Mouse (Mus musculus) right cerebral cortex, postnatal 4 days (tissue): ENCODE results near the gene Hoxa11.

Source experiments
- DNase-seq: peaks from one replicate; pipeline ENCODE4 v3.0.0-alpha.2; 2022

The Hoxa11 gene

GRCm38 (mm10) chr6:52246916-52247315, 1.3 kb upstream of the Hoxa11 start:
- no peak for DNase-seq

DNA sequence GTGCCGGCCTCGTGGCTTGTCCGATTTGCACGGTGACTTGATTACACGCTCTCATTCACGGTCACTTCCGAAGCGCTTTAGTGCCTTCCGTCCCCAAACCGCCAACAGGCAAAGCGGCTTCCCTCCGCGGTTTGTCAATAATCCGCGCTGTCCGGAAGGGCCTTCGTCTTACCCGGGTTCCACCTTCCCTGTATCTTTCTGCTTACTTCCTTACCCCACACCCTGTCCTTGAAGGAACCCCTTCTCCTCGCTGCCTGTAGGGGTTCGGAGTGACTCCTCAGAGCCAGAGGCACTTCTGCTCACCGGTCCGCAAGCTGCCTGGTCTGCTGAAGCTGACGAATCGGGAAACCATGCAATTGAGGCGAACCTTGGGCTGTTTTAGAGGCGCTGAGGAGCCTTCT, 793 bp upstream of the Hoxa11 start:
- no peak for DNase-seq

DNA sequence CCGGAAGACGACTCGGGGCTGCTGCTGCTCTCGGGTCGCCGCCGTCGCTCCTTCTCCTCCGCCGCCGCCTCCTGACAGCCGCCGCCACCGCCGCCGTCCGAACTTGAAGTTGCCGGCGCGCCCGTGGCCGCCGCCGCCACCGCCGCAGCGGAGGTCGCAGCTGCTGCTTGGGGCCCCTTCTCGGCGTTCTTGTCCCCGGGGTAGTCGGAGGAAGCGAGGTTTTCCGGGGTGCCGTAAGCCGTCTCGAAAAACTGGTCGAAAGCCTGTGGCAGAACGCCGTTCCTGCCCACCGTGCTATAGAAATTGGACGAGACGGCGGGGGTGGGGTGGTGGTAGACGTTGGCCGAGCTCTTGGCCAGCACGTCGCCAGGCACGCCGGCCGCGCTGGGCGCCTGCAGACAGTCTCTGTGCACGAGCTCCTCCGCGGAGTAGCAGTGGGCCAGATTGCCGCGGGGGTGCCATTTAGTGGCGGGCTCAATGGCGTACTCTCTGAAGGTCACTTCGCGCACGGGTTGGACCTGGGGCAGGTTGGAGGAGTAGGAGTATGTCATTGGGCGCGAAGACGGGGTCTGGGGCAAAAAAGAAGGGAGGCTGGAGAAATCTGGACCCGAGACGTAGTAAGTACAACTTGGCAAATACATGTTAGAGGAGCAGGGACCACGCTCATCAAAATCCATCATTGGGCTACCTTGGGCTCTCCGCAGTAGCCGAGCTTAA, 412 bp downstream of the Hoxa11 start:
- DNase-seq, result no peak

DNA sequence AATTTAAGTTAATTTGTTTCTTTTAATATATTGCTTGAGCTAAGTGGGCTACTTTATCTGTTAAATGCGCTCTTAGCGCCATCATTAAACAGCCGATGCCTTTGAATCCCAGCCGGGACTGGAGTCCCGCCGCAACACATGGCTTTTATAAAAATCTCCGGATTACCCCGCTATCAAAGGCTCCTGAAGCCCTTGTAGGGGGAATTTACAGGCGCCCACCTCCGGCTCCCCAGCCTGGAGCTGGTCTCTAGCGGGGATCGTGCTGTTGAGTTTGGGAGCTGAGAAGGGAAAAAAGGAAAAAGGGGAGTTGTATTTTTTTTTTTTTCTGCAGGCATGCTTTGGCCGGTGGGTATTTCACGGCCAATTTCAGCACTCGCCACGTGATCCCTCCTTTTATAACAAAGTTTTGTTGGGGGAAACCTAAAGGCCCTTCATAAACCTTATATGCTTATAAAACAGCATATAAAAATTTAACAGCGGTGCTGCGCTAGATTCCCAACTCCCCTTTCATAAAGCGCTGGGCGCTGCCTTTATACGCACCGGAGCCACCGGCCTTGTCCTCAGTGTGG, 1.1 kb downstream of the Hoxa11 start:
- no peak for DNase-seq

DNA sequence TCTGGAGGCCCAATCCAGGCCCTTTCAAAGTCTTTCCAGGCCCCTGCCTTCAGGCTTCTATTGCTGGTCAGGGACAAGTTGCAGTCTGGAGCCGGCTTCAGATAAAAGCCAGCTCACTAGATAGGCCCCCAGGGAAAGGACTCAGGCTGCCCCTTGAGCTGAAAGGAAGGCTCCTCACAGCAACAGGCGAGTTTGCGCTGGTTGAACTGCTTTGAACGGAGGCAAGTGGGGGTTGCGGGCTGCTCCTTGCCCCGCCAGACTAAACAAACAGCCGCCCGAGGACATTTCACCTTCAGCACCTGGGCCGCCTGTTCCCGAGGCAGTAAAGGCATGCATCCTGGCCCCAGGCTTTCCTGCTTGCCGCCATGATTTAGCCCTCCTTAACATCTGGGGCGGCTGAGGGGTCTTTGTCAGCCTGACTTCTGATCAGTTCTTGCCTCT, 1.9 kb downstream of the Hoxa11 start:
- no peak for DNase-seq

DNA sequence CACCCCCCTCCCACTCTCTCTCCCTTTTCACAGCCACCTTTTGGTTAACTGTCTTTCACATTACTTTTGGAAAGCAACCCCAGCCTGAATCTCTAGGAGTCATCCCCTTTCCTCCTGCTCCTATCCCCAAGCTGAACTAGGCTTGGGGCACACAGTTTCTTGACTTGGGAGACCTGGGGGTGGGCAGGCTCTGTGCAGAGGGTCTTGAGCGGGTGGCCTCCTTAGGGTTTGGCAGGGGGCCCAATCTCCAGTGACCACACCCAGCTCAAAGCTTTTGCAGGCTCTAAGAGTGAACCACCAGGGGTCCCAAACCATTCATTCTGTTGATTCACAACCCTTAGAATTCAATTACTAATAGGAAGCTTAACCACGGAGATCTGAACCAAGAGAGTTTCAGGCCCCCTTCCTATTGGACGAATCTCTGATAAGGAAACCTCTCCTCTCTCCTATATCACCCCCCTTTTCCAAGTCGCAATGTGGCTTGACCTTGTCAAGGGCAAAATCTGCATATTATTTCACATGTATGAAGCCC, 2.7 kb downstream of the Hoxa11 start:
- no peak for DNase-seq

DNA sequence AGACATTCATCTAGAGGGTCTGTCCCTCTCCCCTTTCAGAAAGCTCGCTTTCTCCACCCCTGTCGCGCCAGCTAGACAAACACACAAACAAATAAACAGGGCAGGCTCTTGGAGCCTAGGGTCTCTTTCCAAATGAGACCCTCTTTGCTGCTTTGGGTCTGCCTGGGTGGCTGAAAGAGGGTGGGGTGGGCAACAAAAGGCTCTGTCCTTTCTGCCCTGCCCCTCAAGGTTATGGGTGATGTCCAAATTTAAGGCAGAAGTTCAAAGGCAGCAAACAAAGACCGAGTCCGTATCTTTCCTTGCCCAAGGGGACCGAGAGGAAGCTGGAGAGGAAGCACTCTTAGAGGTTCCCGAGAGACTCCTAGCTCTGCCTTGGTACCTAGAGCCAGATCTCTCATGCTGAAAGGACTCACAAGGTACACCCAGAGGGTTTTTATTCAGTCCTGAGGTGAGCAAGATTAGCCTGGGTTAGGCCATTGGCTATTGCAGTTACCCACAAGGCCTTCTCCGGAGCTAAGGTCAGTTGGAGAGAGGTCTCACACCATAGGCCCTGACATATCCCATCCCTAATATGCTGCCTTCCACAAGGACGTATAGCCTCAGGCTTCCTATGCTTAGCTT, 4.5 kb downstream of the Hoxa11 start:
- no peak for DNase-seq

DNA sequence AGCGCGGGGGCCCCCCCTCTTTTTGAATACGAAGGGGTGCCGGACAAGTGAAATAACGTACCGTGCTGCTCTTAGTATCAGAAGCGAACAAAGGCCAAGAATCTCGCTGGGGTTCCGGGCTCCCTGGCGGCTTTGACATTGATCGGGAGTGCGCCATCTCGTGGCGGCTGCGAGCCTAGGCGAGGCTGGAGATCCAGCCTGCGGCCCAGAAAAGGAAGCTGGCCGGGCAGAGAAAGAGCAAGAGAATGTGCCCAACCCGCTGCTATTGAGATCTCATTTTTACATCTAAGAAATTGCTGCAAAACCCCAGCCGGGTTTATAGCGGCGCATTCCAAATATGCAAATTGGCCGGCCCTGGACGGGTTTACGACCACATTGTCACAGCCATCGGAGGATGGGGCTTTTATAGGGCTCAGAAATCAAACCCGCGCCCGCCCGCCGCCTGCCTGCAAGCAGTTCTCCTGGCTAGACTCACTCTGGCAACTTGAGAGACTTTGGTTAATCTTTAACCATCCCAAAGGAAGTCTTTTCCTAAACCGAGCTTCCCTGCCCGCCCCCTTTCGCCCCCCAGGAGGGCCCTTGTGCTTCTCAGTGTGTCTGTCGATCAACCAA, 5.1 kb downstream of the Hoxa11 start, which contains the start of gene Hoxa10:
Gene Hoxa10, minus strand, starts transcription at position 466 of the 612 bp plus-strand sequence.
- peak; percentile 70 for DNase-seq

DNA sequence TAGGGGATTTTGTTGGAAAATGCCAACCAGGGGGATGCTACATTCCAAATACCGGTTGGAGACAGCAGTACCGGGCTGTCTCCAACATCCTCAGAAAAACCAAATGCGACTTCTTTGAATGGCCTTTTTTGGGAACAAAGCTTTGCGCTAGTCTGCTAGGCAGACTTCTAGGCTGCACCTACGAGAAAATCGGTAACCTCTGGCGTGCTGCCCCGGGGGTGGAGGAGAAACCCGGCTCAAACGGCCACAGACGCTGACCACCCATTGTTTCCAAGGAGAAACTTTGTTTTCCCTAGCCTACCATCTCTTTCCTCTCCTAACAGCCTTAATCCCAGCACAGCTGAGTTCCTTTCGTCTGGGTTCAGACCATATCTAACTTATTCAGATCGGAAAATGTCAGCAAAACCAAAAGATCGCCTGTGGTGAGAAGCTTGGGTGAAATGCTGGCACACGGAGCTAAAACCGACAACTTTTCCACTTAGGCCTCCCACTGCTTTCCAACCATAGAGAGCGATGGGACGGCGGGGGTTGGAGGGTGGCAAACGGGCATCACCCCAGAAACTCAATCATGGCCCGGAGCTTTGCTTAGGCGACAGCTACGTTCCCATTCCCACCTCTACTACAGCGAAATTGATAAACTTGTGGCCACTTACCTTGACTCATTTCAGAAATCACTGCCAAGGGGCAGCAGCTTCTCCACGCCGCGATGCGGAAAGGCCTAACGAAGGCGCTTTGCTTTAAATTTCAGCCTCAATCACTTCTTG, 5.8 kb downstream of the Hoxa11 start:
- no peak for DNase-seq

DNA sequence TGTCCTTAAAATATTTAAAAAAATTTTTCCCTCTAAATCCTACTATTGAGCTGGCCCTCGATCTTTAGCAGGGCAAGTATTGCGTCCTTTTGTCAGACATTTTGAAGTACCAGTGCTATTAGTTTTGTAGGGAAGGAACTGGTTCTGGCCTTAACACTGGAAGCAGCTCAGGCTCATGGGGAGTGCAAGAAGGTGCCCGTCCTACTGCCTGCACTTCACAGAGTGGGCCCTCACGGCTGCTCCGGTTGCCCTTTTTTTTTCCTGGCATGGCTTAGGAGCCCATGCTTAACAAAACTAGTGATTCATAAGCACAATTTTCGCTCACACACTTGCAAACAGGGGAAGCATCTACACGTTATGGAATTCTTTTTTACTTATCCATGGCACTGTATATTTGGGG, 6.6 kb downstream of the Hoxa11 start:
- DNase-seq, result no peak

DNA sequence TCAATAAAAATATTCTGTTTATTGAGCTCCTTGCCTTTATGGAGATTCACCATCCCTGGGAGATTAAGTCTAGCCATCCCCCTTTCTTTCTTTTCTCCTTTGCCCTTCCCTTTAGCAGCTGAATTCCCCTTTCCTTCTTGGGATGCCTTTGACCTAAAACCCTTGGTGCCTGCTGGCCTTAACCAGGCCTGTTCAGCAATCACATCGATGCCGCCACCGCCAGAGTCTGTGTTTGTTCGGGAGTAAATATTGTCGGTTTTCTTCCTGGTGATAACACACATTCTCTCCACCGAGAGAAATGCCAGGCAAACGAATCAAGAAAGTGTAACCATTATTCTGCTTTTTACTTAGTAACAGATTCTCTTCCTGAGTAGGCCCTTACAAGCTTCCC, 7.5 kb downstream of the Hoxa11 start:
- DNase-seq, result no peak

DNA sequence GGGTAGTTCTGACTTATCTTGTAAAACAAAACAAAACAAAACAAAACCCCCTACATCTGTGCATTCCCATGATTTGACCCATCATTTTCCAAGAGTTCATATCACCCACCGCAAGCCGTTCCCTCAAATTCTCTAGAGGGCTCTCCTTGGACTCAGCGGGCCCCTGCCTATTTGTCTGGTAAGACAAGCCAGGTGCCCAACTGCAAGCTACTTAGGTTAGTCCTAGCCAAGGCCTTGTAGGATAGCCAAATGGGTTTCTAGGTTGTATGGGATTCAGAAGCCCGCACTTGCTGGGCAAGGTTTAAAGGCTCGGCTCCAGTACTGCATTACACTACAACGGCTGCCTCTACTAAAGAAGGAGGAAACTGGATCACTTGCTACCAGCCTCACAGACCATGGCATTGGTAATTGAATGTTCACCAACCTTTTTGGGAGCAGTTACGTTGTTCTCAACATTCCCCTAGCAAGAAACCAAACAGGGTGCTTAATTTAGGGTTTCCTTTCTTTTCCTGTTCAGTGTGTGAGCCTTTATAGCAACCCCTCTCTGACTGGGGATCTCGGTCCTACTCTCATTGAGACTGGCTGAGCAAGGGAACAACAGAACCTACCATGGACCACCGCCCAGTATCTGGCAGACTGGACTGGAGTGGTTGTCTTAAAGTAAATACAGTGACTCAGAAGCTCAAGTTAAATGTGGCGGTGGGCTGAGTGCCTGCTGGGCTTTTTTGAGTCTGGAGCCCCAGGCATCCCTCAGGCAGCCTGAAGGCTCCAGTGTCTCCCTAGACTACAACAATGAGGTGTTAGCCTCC, 8.1 kb downstream of the Hoxa11 start:
- no peak for DNase-seq

GRCm38 (mm10) chr6:52236806-52237205, 8.8 kb downstream of the Hoxa11 start:
- DNase-seq, result no peak

GRCm38 (mm10) chr6:52235866-52236265, 9.7 kb downstream of the Hoxa11 start:
- no peak for DNase-seq

DNA sequence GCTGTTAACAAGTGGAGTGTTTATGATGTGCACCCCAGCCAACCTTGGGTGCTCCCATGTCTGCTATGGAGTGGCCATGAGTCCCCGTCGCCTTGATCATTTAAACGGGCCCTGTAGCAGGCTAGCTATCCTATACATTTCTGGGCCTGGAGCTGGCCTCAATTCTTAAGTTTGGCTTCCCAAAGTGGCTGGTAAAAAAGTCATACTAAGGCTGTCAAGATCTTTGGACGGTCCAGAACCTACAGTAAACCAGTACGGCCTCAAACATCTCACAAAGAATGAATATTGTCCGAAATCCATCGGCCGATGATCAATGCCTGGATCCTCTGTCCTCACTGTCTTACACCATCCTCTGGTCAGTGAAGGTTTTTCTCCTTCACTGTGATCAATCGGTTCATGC, 10.3 kb downstream of the Hoxa11 start:
- DNase-seq, result no peak

- DNase-seq, result no peak
These were observed 11.0 kb downstream of the Hoxa11 start for GRCm38 (mm10) chr6:52234428-52235140.

DNA sequence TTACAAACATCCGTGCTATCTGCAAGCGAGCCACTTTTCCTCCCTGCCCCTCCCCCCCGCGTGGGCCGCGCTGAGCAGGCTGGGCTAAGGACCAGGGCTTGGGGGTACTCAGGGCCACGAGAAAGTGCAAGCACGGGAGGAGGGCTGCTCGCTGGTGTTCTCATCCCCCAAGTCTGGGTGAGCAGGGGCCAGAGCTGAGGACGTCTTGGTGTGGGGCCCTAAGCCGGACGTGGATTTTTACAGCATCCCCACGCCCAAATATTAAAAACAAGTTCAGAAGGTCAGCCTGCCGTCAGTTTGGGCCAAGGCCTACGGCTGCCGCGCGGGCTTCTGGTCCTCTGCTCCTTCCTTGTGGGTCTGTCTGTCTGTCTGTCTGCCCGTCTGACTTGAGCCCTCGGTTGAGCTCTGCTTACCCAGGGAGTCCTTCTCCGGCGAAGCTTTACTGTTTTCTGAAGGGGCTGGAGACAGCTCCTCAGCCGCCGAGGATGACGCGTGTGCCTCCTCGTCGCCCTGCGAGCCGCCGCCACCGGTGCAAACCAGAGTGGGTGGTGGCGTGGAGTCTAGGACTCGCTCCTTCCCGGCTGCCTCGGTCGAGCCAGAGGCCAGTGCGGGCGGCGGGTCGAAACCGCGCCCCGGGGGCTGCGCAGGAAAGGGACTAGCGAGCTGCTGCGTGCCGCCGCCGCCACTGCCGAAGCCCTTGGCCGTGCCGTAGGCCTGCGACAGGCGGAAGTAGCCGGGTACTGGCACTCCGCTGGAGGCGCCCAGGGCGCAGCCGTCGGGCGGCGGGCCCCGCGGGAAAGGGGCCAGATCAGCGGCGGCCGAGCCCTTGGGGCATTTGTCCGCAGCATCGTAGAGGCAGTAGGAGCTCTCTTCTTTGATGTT, 11.8 kb downstream of the Hoxa11 start:
- DNase-seq, result no peak

- DNase-seq, result no peak
These were observed 12.5 kb downstream of the Hoxa11 start for GRCm38 (mm10) chr6:52232984-52233545.

DNA sequence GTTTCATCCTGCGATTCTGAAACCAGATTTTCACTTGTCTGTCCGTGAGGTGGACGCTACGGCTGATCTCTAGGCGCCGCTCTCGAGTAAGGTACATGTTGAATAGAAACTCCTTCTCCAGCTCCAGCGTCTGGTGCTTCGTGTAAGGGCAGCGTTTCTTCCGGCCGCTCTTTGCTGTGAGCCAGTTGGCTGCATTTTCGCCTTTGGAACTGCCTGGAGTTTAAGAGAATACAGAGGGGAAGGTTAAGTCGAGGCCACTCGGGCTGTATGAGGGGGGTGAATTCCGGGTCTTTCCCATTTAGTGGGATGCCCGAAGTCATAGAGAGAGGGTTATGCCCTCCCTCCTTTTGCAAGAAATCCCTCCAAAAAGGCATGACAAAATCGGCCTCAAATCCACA, 13.0 kb downstream of the Hoxa11 start:
- DNase-seq, result no peak
